Mouse (Mus musculus): ENCODE results near the gene Ilf2. TPM values are rescaled to one million over a fixed set of nuclear protein-coding genes. Genes with fewer than 3 reads are reported as not detected.

The Ilf2 gene
- polyA plus RNA-seq (2017; shearing (Covaris generic)) = 105 TPM

GRCm38 (mm10) chr3:90475831-90476611 is at the start of gene Ilf2:
Gene Ilf2, plus strand, starts transcription at chr3:90476126.

DNA sequence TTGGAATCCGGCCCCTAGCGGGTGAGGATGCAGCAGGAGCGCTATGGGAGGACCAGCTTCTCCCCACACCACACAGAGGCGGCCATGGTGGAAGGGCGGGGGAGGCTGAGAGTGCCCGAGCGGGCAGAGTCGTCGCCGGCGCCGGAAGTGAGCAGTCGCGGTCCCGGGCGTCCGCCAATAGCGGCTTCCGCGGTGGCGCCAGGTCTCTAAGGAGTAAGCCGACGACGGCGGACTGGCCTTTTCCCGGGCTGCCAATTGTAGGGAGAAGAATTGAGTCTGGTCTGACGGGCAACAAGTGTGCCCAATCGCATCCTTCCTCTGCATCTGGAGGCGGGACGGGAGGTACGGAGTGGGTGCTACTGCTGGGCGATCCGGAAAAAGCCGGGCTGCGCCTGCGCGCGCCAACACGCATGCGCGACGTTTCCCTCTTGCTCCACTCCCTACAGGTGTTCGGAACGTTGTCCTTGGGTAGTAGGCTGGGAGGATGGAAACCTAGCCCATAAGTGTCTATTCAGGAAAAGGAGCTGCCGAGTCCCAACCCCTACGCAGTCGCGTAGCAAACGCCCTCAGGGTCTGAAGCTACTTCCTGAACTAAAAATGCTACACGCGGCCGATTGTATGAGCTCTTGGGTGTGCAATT is 42.4 kb upstream of the Ilf2 start, which contains the start of gene Ints3:
TSS of gene Ints3 (minus strand) at position 242 of the 640 bp plus-strand sequence.

GRCm38 (mm10) chr3:90465686-90466310 is 10.1 kb upstream of the Ilf2 start, which contains the start of gene Npr1:
Gene Npr1, minus strand, starts transcription at chr3:90465866.

GRCm38 (mm10) chr3:90490696-90491256 is 14.8 kb downstream of the Ilf2 start, which contains the start of gene Snapin:
Gene Snapin, minus strand, starts transcription at chr3:90491033.

DNA sequence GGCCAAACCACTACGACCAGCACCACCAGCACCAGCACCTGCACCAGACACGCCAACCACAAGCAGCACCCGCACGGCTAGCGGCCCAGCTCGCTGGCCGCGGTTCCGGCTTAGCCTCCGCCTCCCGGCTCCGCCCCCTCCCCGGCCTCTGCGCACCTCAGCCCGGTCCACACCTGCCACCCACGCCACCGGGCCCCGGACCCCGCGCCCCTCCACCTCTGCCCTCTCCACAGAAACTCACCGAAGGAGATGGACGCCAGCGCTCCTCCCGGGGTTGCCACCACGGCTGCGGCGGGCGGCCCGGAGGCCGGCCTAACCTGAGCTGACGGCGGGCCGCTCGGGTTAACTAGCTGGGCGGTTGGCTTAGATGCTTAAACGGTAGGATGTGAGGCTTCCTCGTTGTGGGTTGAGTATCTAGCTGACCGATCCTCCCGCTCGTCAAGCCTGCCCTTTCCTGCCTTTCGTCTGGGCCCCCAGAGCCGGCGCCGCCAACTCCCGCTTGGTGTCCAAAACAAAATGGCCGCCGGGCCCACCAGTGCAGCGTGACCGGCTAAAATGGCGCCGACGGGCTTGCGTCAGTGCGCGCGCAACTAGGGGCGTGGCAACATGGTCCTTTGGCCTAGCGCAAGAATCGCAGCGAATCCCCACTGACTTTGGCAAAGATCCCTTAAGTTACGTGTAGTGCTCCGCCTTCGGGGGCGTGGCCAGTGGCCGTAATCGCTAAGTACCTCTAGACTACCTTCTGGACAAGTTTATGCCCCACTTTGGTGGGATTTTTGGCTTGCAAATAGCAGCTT is 33.2 kb downstream of the Ilf2 start, which contains the start of gene Chtop:
TSS of gene Chtop (minus strand) at position 549 of the 797 bp plus-strand sequence.

DNA sequence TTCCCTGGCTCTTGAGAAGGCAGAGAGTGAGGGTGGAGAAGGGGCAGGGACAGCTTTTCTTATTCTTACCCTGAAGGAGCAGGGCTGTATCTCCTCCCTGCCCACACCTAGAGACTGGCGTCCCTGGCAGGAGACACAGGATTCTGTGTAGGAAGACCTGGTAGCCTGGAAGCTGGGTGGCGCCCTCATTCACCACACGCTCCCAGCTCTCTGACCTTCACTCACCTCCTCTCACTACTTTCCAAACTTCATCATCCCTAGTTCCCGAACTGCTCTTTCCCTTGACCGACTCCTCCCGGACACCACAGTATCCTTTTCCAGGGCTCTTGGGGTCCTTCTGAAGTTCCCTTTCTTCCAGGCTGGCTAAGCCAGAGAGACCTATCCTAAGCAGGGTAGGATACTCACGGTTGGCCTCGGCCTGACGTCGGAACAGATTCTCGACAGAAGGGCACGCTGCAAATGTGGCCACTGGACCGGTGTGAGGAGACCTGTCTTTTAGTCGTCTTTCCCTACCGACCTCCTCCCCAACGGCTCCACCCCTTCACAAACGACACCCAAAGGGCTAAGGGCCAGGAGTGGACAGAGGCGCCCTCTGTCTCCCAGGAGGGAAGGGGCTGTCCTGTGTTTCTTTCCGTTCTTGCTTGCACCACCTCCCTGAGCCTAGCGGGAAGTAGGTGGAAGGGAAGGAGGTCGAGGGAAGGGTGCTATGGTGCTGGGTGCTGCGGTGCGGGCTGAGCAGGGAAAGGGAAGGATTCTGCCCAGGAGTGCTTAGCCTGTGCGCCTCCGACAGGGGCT is 38.1 kb downstream of the Ilf2 start, which contains the start of the genes S100a1 and S100a13:
TSS of gene S100a1 (minus strand) at position 597 of the 795 bp plus-strand sequence.
TSS of gene S100a13 (plus strand) at position 640 of the 795 bp plus-strand sequence.

GRCm38 (mm10) chr3:90526580-90526979 is 50.7 kb downstream of the Ilf2 start, which contains the start of gene S100a14:
Gene S100a14, plus strand, starts transcription at chr3:90526856.

DNA sequence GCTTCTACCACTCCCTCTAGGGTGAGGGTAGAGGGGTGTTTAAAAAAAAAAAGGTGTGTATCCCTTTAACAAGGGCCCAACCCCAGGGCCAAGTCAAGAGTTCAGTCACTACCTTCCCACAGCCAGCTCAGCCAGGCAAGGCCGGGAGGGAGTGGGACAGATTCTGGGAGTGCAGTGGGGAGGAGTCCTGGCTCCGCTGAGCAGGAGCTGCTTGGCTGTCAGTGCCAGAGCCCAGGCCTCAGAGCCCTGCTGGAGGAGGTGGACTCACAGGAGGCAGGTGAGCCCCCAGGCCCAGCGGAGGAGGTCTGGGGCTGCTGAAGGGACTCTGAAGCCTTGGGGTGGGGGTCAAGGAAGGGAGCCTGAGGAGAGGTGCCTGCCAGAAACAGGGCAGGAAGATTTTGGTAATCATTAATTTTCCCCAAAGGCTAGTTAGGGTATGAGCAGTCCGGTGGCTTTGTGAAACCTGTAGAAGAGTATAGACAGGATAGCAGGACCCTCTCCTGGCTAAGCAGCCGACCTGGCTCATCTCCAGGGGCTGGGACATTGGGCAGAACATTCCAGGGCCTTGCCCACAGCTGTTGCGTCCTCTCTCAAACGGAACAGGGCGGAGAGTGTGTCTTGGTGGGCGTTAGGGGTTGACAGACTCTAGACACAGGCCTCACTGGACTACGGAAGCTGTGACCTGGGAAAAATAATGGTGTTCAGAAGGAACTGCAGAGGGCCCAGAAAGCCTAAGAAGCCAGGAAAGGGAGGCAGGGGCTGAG is 61.4 kb downstream of the Ilf2 start, which contains the start of gene S100a16:
TSS of gene S100a16 (plus strand) at position 114 of the 764 bp plus-strand sequence.

Other genes starting within 250 kb of the Ilf2 start
- gene Jtb, start 244.5 kb upstream of the Ilf2 start, polyA plus RNA-seq (2017; shearing (Covaris generic)) = 150 TPM
- gene Creb3l4, start 232.6 kb upstream of the Ilf2 start, polyA plus RNA-seq (2017; shearing (Covaris generic)) = not detected
- gene Slc39a1, start 228.0 kb upstream of the Ilf2 start, polyA plus RNA-seq (2017; shearing (Covaris generic)) = 1.8 TPM
- 112 TPM for gene Crtc2, start 222.0 kb upstream of the Ilf2 start, polyA plus RNA-seq (2017; shearing (Covaris generic))
- gene Dennd4b, start 210.9 kb upstream of the Ilf2 start, polyA plus RNA-seq (2017; shearing (Covaris generic)) = 40.7 TPM
- 14.9 TPM for gene Gatad2b, start 182.9 kb upstream of the Ilf2 start, polyA plus RNA-seq (2017; shearing (Covaris generic))
- gene Slc27a3, start 86.2 kb upstream of the Ilf2 start, polyA plus RNA-seq (2017; shearing (Covaris generic)) = not detected
- gene Ints3, start 42.5 kb upstream of the Ilf2 start, polyA plus RNA-seq (2017; shearing (Covaris generic)) = 19.2 TPM
- not detected for gene Npr1, start 10.3 kb upstream of the Ilf2 start, polyA plus RNA-seq (2017; shearing (Covaris generic))
- 60.6 TPM for gene Snapin, start 14.9 kb downstream of the Ilf2 start, polyA plus RNA-seq (2017; shearing (Covaris generic))
- gene Chtop, start 33.4 kb downstream of the Ilf2 start, polyA plus RNA-seq (2017; shearing (Covaris generic)) = 177 TPM
- 0.63 TPM for gene S100a1, start 38.3 kb downstream of the Ilf2 start, polyA plus RNA-seq (2017; shearing (Covaris generic))
- 79.7 TPM for gene S100a13, start 38.3 kb downstream of the Ilf2 start, polyA plus RNA-seq (2017; shearing (Covaris generic))
- gene S100a14, start 50.7 kb downstream of the Ilf2 start, polyA plus RNA-seq (2017; shearing (Covaris generic)) = not detected
- gene S100a16, start 61.1 kb downstream of the Ilf2 start, polyA plus RNA-seq (2017; shearing (Covaris generic)) = not detected
- gene S100a3, start 84.5 kb downstream of the Ilf2 start, polyA plus RNA-seq (2017; shearing (Covaris generic)) = not detected
- not detected for gene S100a2, start 114.1 kb downstream of the Ilf2 start, polyA plus RNA-seq (2017; shearing (Covaris generic))
- not detected for gene Gm42674, start 125.8 kb downstream of the Ilf2 start, polyA plus RNA-seq (2017; shearing (Covaris generic))
- 1.00 TPM for gene S100a4, start 127.6 kb downstream of the Ilf2 start, polyA plus RNA-seq (2017; shearing (Covaris generic))
- gene S100a5, start 132.4 kb downstream of the Ilf2 start, polyA plus RNA-seq (2017; shearing (Covaris generic)) = not detected
- gene S100a6, start 136.8 kb downstream of the Ilf2 start, polyA plus RNA-seq (2017; shearing (Covaris generic)) = 1.1 TPM
- not detected for gene S100a7a, start 177.9 kb downstream of the Ilf2 start, polyA plus RNA-seq (2017; shearing (Covaris generic))
- not detected for gene S100a8, start 192.9 kb downstream of the Ilf2 start, polyA plus RNA-seq (2017; shearing (Covaris generic))
- not detected for gene S100a9, start 219.6 kb downstream of the Ilf2 start, polyA plus RNA-seq (2017; shearing (Covaris generic))